Mouse (Mus musculus): ENCODE results near the gene Pex10. TPM values are rescaled to one million over a fixed set of nuclear protein-coding genes. Genes with fewer than 3 reads are reported as not detected.
"Not testable (repeated sequence)": the region's sequence is repeated elsewhere in the genome, so short reads cannot be mapped to it uniquely, and the experiment has no call there.

Pex10 gene
- total RNA-seq, 2 experiments from 2014 or later = 22.1 to 26.3 TPM

DNA sequence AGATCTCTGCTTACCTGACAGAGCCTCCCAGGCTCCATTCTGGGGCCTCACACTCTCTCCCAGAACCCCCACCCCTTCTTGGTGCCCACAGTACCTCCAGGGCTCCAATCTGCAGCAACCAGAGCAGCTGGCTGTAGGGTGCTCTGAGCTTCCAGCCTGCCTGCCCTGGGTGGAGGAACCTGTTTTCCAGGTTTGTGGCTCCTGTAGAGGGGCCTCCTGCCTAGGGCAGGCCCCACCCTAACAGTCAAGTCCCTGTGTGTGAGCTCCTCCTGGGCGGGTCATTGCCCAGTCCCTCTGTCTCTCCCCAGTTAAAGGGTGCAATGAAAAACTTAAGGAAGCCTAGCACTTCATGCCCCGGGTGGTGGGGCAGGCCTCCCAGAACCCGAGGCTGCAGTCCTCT lies 2.9 kb upstream of the Pex10 start:
- DNase-seq (ENCODE audit: low spot score in 2 of 2) = no peak

DNA sequence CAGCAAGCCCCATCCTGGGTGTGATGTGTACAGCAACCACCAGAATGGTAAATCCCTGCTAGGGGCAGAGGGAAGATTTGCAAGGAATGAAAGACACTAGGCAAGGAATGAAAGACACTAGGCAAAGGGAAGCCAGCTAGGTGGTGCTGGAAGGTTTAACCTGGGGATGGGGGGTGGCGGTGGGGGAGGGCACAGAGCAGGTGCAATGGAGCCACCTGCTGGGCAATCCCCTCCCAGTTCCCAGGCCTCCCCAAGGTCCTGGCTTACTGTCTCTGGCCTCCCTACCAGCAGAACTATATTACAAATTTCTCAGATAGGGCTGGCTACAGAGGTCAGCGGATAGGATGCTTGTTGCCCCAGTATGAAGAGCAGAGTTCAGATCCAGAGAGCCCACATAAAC lies 2.3 kb upstream of the Pex10 start:
- DNase-seq (ENCODE audit: low spot score in 2 of 2) = no peak

DNA sequence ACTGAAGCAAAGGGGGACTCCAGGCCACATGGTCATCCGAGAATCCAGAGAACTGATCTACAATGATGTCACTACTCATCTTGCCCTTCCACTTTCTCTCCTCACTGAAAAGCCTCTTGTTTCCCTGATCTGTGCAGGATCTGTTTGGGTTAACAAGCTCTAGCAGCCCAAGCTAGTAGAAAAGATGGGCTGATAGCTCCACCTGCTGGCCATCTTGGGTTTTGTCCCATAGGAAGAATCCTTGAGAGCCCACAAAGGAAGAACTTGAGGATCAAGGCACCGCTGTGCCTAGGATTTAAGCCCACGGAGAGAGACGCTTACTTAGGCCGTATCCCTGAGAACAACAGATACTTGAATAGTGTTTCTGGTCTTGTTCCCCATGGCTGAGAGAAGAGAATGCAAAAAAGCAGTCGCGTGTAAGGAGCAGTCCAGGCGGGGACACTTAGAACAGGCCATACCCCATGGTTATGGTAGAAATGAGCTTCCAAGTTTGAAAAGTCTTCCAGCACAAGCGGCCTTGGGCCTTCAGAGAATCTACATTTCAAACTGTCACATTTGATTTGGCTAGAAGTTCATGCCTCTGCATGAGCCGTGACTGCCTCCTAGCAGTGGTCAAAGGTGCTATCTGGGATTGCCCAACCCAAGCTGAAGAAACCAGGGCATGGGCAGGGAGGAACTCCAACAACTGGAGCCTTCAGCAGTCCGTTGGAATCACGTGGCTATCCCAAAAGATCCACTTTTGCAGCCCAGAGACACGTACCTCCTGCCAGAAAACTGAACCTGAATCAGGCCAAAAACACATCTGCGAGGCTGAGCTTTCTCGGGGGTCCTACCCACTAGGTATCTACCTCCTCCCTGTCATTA lies 614 bp upstream of the Pex10 start:
- DNase-seq (ENCODE audit: low spot score in 2 of 2) = peak; percentile 91 to 95

DNA sequence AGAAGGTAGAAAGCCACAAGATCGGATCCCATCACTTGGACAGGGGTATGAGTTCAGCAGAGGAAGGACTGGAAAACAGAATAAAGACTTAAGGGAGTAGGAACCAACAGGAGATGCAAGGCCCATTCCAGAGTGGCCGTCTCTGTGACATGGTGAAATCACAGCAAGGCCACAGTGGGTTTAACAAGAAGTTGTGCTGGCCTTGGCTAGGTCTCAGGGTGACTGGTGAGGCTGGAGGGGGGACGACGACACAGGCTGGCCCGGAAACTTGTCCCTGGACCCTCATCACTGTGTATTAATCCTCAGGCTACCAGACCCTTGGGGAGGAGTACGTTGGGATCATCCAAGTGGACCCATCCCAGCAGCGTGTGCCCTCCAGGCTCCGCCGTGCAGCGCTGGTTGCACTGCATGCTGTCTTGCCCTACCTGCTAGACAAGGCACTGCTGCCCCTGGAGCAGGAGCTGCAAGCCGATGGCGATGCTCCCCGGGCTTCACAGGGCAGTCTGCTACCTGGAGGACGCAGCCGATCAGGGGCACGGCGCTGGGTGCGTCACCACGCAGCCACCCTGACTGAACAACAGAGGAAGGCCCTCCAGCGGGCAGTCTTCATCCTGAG lies 1.6 kb downstream of the Pex10 start:
- DNase-seq (ENCODE audit: low spot score in 2 of 2) = no peak

DNA sequence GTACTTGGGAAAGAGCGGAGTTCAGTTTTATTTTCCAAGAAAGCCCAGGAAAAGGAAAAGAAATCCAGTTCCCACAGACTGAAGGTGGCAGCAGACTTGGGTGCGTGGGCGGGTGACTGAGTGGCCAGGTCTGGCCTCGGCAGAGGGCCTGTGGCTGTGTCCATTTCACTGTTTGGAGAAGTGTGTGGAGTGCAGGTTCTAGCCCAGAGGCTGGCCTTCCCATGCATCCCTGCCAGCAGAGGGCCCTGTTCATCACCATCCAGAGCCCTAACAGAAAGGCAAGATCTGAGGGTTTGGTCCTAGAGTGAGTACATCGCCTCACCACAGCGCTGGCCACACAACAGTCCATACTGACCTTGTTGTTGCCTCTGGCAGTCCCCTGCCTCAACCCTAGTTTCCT lies 2.4 kb downstream of the Pex10 start:
- no peak for DNase-seq (ENCODE audit: low spot score in 2 of 2)

DNA sequence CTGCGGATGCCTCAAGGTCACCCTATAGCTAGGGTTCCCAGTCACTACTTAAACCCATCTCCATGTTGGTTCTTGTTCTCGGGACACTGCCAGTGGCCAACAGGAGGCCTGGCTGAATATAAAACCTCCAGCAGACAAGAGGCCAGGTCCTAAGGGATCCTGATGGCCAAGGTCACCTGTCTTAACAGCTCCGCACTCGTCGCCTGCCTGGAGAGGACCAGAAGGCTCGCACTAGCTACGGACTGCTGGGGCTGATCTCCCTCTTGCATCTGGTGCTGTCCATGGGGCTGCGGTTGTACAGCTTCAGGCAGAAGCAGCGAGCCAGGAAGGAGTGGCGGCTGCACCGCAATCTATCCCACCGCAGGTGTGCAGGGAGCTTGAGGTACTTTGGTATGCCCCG lies 3.4 kb downstream of the Pex10 start:
- DNase-seq (ENCODE audit: low spot score in 2 of 2) = no peak

DNA sequence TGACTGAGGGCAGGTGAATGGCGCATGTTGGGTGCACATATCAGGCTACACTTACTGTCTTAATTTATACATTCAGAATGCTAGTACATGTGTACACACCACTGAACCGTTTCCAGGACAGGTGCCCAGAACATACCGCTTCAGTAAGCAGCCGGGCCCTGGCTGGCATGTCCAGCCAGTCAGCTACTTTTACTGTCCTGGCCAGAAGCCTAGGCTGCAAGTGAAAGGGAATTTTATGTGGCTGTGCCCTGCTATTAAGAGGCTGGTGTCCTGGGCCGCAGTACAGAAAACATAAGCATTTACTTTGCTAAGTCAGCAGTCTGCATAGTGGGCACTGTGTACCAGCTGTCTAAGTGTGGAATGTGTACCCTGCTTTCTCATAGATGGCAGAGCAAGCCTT lies 4.1 kb downstream of the Pex10 start:
- no peak for DNase-seq (ENCODE audit: low spot score in 2 of 2)

DNA sequence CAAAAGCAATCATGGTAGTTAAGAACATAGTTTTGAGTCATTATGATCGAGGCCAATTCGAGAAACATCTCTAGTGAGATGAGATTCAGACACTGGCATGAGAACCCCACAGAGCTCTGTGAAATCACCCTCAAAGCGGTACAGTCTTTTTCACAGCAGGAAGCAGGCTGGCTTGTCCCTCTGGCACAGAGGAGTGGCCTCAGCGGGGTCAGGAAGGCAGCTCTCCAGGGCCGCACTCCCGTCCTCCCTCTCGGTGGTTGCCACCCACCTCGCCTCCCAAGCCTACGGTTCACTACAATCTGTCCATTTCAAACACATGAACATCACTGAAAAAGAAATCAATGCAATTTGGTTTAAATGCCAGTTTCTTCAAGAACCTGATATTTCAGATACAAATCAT lies 7.6 kb downstream of the Pex10 start:
- no peak for DNase-seq (ENCODE audit: low spot score in 2 of 2)

DNA sequence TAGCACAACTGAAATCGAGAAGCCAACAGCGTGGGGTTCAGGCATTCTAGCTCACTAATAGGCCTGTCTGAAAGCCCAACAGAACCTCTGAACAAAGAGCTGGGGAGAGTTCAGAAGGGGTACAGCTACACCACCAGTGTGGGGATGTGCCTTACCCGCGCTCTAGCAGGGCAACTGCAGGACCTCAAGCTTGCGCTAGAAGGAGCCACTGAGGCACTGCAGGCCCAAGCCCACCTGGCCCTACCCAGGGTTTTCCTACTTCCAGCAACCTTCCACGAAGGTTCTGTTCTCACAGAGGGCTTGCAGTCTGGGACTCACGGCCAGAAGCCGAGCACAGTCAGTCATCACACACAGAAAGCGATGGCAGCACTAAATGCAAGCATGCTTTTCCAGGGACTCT lies 8.3 kb downstream of the Pex10 start:
- no peak for DNase-seq (ENCODE audit: low spot score in 2 of 2)

DNA sequence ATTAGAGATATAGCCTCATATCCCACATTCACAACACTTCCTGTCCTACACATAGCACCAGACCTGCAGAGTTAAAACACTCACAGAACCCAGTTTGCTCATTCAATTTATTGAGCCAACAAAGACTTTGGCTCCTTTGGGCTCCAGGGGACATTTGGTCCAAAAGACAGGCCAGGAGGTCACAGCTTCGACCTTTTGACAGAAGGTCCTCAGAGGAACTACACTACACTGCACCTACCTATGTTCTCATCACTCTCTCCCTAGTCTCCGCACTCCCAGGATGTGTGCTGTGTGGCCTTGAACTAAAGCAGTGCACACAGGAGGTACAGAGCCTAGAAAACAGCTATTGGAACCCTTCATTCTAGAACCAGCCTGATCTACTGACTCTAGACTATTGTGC lies 9.0 kb downstream of the Pex10 start:
- DNase-seq (ENCODE audit: low spot score in 2 of 2) = no peak

DNA sequence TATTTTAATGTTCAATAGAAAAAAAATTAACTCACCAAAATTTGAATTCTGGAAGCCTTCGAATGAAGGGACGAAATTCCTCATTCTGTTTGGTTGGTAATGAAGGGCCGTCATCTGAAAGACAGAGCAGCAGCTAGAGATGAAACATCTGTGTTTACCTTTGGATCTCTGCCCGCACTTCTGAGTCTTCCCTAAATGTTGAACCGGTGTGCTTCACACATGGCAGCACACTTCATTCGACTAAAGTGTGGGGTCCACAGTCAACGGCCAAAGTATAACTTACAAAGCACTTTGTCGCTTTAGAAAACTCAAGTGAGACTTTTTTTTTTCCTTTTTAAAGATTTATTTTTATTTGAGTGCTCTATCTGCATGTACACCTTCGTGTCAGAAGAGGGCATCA lies 9.9 kb downstream of the Pex10 start:
- DNase-seq (ENCODE audit: low spot score in 2 of 2) = no peak

DNA sequence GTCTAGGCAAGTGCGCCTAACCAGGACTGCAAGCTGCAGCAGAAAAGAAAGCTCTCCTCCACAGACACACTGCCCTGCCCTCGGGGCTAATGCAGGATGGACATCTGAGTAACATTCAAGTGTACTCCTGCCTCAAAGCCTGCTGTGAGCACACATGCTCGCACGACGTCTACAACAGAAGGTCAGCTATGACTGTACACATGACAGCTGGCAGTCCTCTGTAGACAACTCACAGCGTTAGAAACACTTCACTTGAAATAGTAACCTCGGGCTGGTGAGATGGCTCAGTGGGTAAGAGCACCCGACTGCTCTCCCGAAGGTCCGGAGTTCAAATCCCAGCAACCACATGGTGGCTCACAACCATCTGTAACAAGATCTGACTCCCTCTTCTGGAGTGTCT lies 12.0 kb downstream of the Pex10 start:
- not testable (repeated sequence) for DNase-seq (ENCODE audit: low spot score in 2 of 2)

DNA sequence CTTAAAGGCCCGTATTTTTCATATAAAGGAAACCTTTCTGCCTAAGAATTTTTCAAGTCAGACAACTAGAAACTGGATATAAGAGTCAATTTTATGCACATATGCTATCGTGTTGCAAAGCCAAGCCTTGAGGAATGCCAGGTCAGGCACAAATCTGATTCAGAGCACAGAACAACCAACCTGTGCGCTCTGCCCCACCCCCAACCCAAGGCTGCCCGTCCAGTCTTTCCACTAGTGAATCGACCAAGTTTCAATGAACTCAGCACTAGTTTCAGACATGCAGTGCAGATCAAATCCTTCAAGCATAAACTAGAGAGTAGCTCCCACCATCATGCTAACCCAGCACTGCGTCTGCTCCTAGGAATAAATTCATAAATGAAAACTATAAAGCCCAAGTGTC lies 12.8 kb downstream of the Pex10 start:
- no peak for DNase-seq (ENCODE audit: low spot score in 2 of 2)

DNA sequence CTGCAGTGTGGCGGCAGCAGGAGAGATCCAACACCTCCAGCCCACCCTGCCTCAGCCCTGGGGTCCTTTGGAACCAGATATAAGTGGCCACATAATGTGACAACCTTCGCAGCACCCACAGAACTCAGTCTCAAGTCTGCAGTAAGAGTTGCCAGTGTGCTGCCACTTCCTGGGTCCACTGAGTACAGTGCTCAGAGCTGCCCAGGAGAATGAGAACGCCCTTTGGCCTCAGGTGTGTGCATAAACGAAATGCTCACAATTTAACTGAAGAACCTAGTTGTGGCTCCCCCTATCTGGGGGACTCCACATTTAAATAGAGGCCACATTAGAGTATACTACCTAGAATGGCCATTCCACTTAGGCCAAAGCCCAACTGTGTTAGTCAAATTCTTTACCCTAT lies 16.7 kb downstream of the Pex10 start:
- no peak for DNase-seq (ENCODE audit: low spot score in 2 of 2)

DNA sequence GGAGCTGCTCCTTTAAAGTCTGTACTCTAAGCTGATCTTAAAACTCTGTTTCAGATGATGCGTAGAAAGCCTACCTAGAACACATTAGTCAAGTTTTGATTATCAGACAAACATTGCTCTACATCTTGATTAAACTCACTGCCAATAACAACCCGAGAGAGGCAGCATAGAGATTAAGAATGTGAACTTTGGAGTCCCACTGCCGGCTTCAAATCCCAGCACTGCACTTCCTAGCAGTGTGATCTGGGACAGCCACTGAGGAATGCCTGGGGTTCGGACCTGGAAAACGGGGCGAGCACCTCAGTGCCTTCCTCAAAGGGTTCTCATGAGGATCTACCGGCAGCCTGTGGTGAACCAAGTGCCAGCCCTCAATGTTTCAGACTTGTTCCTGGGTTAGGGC lies 17.5 kb downstream of the Pex10 start:
- DNase-seq (ENCODE audit: low spot score in 2 of 2) = no peak

DNA sequence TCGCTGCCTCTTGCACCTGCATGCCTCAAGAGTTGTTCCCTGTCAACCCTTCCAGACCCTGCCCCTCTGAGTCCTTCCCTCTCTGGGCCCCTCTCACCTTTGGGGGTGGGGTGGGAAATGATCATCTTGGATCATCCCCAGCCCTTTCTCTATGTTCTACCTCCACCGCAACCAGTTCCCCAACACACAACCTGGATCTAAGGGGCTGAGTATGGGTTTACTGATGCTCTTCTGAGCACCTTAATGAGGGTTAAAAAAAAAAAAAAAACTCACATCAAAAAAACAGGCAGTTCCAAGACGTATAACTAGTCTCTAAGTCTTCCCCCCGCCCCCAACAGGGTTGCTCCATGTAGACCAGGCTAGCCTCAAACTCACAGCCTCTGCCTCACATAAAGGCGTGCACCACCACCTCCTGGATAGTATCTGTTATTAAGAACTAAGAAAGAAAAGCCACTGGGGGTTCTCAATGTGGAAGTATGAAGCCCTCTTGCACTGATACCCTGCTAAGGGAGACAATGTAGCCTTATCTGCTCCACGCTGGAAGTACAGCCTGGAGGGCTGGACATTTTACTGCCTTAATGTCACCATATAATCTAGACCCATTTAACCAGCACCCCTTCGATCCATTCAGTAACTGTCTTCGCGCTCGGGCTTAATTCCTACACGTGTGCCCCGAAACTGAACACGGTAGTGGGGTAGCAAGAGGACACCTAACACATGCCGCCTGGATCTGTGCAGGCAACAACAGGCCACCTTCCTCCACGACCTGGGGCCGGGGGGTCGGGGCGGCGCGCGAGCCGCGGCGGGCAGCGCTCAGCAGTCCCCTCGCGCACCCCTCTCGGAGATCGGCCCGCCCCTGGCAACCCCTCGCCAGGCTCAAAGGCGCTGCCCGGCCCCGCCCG lies 18.6 kb downstream of the Pex10 start:
- DNase-seq (ENCODE audit: low spot score in 2 of 2) = no peak

DNA sequence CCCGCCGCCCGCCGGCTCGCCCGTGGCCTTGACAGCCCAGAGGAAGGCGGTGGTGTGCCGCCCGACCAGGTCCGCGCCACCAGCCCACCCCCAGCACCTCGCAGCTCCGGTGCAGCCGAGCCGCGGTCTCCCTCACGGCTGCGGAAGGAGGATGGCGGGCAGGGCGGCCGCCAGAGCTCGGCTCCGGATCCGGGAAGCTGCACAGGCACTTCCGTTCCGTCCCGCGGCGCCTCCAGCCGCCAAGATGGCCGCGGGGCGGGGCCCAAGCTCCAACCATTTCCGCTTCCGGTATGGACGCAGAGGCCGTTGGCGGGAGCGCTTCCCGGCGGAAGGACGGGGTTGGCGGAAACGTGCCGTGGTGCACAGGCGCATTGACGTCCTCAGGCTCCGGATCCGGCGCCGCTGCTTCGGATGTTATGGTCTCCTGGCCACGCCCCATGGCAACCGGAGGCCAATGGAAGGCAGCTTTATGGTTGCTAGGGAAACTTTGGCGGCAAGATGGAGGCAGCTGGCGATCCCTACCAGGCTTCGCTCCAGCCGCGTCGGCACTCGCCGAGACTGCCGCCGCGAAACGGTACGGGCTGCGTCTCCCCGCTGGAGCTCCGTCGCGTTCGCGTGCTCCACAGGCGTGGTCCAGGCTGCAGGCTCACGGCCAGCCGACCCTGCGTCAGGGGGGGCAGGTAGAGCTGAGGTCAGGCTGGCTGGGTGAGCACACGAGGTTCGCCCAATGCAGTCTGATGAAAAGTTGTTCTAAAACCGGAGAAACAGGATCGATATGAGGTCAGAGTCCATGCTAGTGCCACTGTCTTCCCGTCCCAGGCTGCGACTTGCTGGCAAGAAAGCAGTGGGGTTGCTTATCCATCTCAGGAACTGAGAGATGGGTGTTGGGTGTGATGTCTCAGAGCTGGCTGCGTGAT lies 19.6 kb downstream of the Pex10 start, which contains the start of the genes Rer1 and Morn1:
TSS of gene Rer1 (minus strand) at position 275 of the 917 bp plus-strand sequence.
TSS of gene Morn1 (plus strand) at position 470 of the 917 bp plus-strand sequence.
- DNase-seq (ENCODE audit: low spot score in 2 of 2) = peak; percentile 100

DNA sequence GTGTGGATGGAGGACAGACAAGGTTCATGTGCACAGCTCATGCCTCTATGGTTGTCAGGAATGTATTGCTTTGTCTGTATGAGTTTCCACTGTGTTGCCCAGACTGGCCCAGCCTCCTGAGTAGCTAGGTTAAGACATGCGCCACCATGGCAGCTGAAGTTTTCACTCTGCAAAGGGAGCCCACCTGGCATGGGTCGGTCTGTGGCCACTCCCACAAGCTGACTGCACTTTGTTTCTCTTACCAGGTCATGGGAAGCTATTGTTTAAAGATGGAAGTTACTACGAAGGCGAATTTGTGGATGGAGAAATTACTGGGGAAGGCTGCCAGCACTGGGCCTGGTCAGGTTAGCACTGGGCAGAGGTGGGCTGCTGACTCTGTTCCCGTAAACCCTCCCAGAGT lies 22.4 kb downstream of the Pex10 start:
- no peak for DNase-seq (ENCODE audit: low spot score in 2 of 2)

DNA sequence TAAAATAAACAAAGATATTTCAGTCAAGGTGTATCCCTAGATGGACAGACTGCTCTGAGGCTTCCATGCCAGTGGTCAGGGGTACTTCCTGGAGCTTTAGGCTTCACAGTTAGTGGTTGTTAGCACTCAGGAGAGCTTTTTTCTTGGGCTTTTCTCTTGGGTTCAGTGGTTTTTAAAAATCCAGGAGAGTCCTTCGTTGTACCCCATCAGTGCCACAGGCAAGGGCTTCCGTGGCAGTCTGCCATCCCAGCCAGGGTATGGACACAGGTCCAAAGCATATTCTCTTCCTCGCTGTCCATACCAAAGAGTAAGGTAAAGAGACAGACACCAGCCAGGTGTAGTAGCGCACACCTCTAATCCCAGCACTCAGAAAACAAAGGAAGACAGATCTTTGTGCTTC lies 23.3 kb downstream of the Pex10 start:
- DNase-seq (ENCODE audit: low spot score in 2 of 2) = no peak

DNA sequence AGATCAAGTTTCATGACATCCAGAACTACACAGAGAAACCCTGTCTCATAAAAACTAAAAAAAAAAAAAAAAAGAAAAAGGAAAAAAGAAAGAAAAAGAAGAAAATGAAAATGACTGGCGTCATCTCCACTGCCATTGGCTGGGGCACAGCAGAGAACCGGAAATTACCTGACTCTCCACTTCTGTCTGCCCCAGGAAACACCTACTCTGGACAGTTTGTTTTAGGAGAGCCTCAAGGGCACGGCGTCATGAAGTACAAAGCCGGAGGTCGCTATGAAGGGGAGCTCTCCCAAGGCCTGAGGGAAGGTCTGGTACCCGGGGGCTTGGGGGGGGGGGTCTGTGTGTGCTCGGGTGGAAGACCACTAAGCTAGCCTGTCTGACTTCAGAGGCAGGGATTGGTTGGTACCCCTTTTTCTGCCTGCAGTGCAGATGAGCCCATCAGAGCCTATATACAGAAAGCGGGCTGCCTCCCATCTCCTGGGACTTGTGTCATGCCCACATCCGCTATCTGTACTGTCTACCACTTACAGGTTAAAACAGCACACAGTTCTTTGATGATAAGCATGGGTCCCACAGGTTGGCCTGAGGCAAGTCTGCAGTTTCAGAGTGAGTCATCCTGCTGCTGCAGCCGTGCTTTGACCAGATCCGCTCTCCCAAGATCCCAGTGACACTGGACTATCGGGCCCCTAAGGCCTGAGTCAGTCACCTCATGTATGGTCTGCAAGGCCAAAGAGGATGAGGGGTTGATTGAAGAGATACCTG lies 24.1 kb downstream of the Pex10 start:
- no peak for DNase-seq (ENCODE audit: low spot score in 2 of 2)

Measured in layer of hippocampus, postnatal 14 days (tissue).